Mouse (Mus musculus): ENCODE data around the gene L2hgdh.

DNA sequence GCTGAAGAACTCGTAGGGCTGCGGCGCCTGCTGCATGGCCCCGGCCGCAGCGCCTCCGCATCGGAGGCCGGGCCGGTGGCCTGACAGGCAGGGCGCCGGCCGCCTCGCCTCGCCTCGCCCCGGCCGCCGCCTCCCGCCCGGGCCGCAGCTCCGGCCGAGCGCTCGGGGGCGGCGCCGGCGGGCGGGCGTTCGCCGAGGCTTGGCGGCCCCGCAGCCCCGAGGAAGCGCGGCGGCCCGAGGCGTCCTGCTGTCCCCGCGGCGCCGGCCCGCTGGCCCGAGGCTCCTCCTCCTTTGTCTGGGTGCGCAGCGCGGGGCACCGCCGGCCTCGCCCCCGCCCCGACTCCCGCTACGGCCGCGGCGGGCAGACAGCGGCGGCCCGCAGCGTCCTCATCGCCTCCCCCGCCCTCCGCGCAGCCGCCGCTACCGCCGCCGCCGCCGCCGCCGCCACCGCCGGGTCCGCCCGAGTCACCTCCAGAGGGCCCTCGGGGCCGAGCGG is 43.1 kb downstream of the L2hgdh start, which contains the start of gene Sos2:
- TF ChIP-seq GATA1 (IDR thresholded peaks at IDR 0.05; ENCODE audit: low read length) (no peak), TAL1 (IDR thresholded peaks at IDR 0.05; ENCODE audit: low read length) (no peak)

All from erythroblast, embryonic 14.5 days (primary cell).